Mouse (Mus musculus): ENCODE measurements around the gene Nsf. TPM values are rescaled to one million over a fixed set of nuclear protein-coding genes. Genes with fewer than 3 reads are reported as not detected.

The Nsf gene
- total and polyA plus RNA-seq, 3 experiments = 37.9 to 40.2 TPM; not detected in 1

- H3K9me3 ChIP-seq (replicated peaks; ENCODE audit: insufficient read depth, low read length) = no peaks in the 10 kb centered on the region
- no peaks in the 10 kb centered on the region for H3K27me3 ChIP-seq (ENCODE audit: control insufficient read depth in 1 of 2, insufficient read depth in 2 of 2, low read length in 2 of 2)
- no peak overlapping the region for H3K27ac ChIP-seq (ENCODE audit: control insufficient read depth, low read depth, low read length)
- TF ChIP-seq ETS1 (IDR thresholded peaks at IDR 0.05; ENCODE audit: low read depth, low read length) (no peak), BHLHE40 (IDR thresholded peaks at IDR 0.05; ENCODE audit: borderline replicate concordance, low read depth, low read length) (no peak), CHD1 (IDR thresholded peaks at IDR 0.05; ENCODE audit: low read depth, low read length) (no peak), MEF2A (IDR thresholded peaks at IDR 0.05; ENCODE audit: extremely low read depth, insufficient replicate concordance, low read depth, low read length, poor library complexity, severe bottlenecking) (no peak), HCFC1 (IDR thresholded peaks at IDR 0.05; ENCODE audit: low read depth, low read length) (no peak), SIN3A (IDR thresholded peaks at IDR 0.05; ENCODE audit: low read length) (no peak), POLR2A (IDR thresholded peaks at IDR 0.05; ENCODE audit: control insufficient read depth in 1 of 2, insufficient read depth in 1 of 2, low read depth in 1 of 2, low read length in 2 of 2, poor library complexity in 1 of 2) (no peak), USF2 (IDR thresholded peaks at IDR 0.05; ENCODE audit: borderline replicate concordance in 1 of 2, insufficient read depth in 1 of 2, low read depth in 1 of 2, low read length in 2 of 2) (no peak), GATA1 (IDR thresholded peaks at IDR 0.05; ENCODE audit: low read depth, low read length) (no peak), TCF12 (IDR thresholded peaks at IDR 0.05; ENCODE audit: low read depth, low read length) (no peak), NRF1 (IDR thresholded peaks at IDR 0.05; ENCODE audit: insufficient read depth, low read depth, low read length, poor library complexity, severe bottlenecking) (no peak), EP300 (IDR thresholded peaks at IDR 0.05; ENCODE audit: low read depth in 1 of 2, low read length in 2 of 2) (no peak)
- DNase-seq (ENCODE audit: low read depth, low spot score) = no peak
- H3K9ac ChIP-seq (ENCODE audit: control insufficient read depth, low read depth, low read length, poor library complexity, severe bottlenecking) = no peak overlapping the region
- no peaks in the 10 kb centered on the region for H3K79me2 ChIP-seq (ENCODE audit: control insufficient read depth, insufficient read depth, low read length, poor library complexity)
- H3K36me3 ChIP-seq (ENCODE audit: control insufficient read depth in 1 of 2, insufficient read depth in 2 of 2, low read length in 2 of 2) = no peaks in the 10 kb centered on the region
- no peaks in the 10 kb centered on the region for H3K4me1 ChIP-seq (ENCODE audit: control insufficient read depth in 1 of 2, insufficient read depth in 2 of 2, low read length in 2 of 2)
- H3K4me3 ChIP-seq (ENCODE audit: control insufficient read depth in 1 of 2, insufficient read depth in 1 of 2, low read depth in 2 of 2, low read length in 2 of 2) = no peak overlapping the region
Observed at GRCm38 (mm10) chr11:103906051-103906719, 47.7 kb downstream of the Nsf start.

GRCm38 (mm10) chr11:103905506-103905905 is 48.4 kb downstream of the Nsf start:
- no peaks in the 10 kb centered on the region for H3K79me2 ChIP-seq (ENCODE audit: control insufficient read depth, insufficient read depth, low read length, poor library complexity)
- H3K27me3 ChIP-seq (ENCODE audit: control insufficient read depth in 1 of 2, insufficient read depth in 2 of 2, low read length in 2 of 2) = no peaks in the 10 kb centered on the region
- no peak overlapping the region for H3K27ac ChIP-seq (ENCODE audit: control insufficient read depth, low read depth, low read length)
- no peak overlapping the region for H3K4me3 ChIP-seq (ENCODE audit: control insufficient read depth in 1 of 2, insufficient read depth in 1 of 2, low read depth in 2 of 2, low read length in 2 of 2)
- TF ChIP-seq KAT2A (conservative IDR thresholded peaks at IDR 0.05; ENCODE audit: low read depth, low read length) (no peak), MAFK (IDR thresholded peaks at IDR 0.05; ENCODE audit: borderline replicate concordance, low read depth, low read length) (no peak), MYC (IDR thresholded peaks at IDR 0.05; ENCODE audit: low read depth, low read length) (no peak), HCFC1 (IDR thresholded peaks at IDR 0.05; ENCODE audit: low read depth, low read length) (no peak), ZMIZ1 (IDR thresholded peaks at IDR 0.05; ENCODE audit: low read depth, low read length) (no peak), GATA1 (IDR thresholded peaks at IDR 0.05; ENCODE audit: low read depth, low read length) (no peak), MXI1 (IDR thresholded peaks at IDR 0.05; ENCODE audit: low read depth, low read length) (no peak), CHD2 (IDR thresholded peaks at IDR 0.05; ENCODE audit: low read length) (no peak)
- no peaks in the 10 kb centered on the region for H3K9me3 ChIP-seq (replicated peaks; ENCODE audit: insufficient read depth, low read length)
- H3K4me1 ChIP-seq (ENCODE audit: control insufficient read depth in 1 of 2, insufficient read depth in 2 of 2, low read length in 2 of 2) = no peaks in the 10 kb centered on the region
- no peak for DNase-seq (ENCODE audit: low read depth, low spot score)
- no peak overlapping the region for H3K9ac ChIP-seq (ENCODE audit: control insufficient read depth, low read depth, low read length, poor library complexity, severe bottlenecking)
- no peaks in the 10 kb centered on the region for H3K36me3 ChIP-seq (ENCODE audit: control insufficient read depth in 1 of 2, insufficient read depth in 2 of 2, low read length in 2 of 2)
